Mouse (Mus musculus) ovary, postnatal 10 days (tissue): Measurements from ENCODE around the gene Ccl17.

ENCODE experiments used
- DNase-seq: peaks from one replicate; pipeline ENCODE4 v3.0.0; 2022; ENCODE audit warnings: low spot score

Gene Ccl17

DNA sequence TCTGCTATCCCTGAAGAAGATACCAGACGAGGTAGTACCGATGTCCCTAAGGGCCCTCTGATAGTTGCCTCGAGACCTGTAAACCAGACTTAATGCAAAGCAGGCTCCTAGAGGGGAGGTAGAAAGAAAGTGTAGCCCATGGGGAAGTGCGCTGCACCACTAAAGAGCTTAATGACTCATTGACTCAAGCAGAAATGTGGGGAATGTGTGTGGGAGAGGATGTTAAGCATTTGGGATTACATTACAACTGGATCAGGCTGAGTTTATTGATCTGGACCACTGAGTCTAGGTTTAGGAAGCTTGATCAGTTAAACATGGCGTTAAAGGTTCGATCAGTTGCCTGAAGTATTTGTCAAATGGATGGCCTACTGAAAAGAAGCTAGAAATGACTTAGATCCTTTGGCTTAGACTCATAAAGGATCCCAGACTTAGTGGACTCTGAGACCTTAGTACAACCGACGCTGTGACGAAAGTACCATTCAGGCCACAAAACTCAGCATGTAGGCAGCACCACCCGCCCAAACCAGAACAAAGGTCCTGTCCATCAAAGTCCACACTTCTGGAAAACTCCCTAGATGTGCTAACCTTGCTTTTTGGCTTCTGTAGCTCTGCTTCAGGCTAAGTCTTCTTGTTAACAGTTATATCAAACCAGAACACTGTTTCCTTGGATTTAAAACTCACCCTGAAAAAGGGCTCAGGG lies 20.8 kb upstream of the Ccl17 start:
- DNase-seq, result no peak

DNA sequence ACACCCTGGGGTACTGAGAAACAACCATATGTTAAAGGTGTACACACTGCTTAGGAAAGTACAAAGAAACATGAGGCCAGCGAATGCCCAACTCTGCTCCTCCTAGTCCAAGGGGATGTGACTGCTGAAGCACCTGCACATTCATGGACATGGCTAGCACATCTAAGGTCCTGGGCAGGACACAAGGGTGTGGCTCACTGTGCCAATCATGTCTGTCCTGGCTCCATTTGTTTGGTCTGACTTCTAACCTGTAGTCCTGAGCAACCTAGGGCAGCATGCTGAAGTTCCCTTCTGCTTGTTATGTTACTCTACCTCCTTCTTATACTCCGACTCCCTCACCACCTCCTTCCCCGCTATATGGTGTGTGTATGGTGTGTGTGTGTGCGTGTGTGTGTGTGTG lies 15.9 kb upstream of the Ccl17 start:
- DNase-seq, result no peak

- DNase-seq, result no peak
Observed at GRCm38 (mm10) chr8:94794782-94795181, 15.5 kb upstream of the Ccl17 start.

DNA sequence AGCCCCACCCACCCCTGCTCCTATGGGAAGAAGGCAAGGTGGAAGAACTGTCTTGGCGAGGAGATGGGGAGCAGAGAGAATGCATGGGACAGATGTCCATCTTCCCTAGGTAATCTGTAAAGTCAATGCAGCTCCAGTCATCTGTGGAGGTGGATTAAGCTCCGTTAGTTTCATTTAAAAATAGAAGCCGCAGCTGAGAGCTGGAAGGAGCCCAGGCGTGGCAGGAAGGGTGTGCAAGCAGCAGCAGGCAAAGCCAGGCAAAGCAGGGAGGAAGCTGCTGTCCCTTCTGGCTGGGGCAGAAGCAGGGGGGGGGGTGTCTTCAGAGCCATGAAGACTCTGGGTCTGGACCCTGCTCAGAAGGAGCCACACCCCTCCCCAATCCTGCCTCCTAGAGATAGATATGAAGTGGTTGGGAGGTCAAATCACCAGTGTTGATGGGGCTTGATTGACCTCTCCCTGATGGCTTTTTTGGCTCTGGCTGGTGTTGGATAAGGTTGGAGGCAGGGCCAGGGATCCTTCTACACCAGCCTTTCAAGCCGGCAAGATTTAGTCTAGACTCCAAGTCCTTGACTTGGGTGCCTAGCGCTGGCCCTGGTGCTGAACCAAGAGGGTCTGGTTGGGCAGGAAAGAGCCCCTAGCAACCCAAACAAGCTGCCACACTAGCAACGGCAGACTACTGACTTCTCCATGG lies 9.8 kb upstream of the Ccl17 start:
- no peak for DNase-seq

GRCm38 (mm10) chr8:94801293-94802095 lies 8.8 kb upstream of the Ccl17 start:
- DNase-seq, result no peak

DNA sequence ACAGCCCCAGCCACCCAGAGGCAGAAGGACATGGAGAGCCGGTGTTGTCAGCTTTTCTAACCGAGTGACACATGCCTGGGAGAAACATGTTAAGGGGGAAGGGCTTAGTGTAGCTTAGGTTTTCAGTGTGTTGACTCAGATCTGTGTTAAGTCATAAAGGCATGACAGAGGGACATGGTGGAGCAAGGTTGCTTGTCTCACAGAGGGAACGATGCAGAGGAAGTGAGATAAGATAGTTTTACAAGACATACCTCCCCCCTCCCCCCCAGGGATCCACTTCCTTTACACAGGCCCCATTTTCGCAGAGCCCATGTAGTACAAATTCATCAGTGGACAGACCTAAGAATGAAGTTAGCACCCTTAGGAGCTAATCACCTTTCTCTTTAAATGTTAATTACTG lies 7.9 kb upstream of the Ccl17 start:
- DNase-seq, result no peak

GRCm38 (mm10) chr8:94803551-94803950 lies 6.7 kb upstream of the Ccl17 start:
- no peak for DNase-seq

DNA sequence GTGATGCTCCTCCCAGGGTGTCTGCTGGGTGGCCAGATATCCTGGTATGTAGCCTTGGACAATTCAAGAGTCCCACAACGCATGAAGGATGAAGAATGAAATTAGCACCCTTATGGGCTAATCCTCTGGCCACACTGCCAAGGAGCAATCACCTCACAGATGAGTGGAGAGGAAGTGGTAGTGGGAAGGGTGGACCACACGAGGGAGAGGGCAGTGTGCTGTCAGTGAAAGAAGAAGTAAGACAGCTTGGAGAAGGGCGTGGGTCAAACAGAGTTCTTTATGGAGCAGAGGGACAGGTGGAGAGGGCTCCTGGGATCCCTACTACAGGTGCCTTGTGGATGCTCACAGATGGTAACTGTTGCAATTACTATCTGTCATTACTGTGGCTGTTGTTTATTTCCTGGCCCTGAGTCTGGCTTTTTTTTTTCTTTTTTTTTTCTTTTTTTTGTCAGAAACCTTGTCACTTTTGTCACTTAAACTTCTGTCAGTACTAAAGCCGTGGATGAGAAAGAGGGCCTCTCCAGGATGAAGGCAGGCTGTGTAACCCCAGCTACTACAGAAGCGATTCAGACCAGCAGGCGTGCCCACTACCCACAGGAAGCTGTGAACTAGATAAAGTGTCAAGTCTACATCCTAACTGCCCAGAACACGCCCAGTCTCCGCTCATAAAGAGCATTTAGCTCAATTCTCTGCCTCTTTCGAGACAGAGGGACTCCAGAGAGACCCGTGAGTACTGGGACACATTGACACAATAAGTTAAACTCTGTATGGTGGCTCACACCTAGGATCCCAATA lies 5.5 kb upstream of the Ccl17 start:
- DNase-seq, result no peak

- DNase-seq, result no peak
Observed at GRCm38 (mm10) chr8:94805811-94806210, 4.4 kb upstream of the Ccl17 start.

DNA sequence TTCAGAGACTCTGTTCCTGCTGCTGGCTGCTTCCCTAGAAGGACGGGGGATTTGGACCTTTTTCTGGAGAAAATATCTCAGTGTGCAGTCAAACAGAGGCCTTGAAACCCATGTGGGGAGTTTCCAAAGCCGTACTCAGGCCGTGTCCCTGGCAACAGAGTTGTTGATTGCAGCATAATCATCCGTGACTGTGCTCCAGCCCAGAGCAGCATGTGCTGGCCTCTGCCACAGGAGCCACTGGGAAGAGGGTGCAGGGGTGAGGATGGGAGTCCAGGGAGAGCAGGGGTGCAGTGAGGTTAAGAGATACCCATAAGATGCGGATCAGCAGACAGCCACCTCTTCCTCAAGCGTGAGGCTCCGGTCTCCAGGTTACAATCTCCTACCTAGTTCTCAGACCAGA lies 2.7 kb upstream of the Ccl17 start:
- DNase-seq, result no peak

GRCm38 (mm10) chr8:94808372-94808771 lies 1.9 kb upstream of the Ccl17 start:
- DNase-seq, result no peak

DNA sequence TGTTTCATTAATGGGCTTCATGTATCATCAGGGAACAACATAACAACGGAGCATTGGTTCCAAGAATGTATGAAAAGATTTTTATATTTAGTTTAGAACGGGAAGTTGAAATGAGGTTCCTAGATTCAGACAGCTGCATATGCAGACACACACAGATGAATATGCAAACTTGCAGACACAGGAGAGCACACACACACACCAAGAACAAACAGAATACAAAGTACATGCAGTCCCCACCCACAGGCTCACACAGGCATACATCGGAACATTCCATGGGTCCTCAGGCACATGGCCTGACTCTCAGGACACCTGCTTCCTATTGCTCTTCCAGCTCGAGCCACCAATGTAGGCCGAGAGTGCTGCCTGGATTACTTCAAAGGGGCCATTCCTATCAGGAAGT lies 602 bp downstream of the Ccl17 start:
- DNase-seq, result no peak

GRCm38 (mm10) chr8:94811654-94812053 lies 1.4 kb downstream of the Ccl17 start:
- no peak for DNase-seq

DNA sequence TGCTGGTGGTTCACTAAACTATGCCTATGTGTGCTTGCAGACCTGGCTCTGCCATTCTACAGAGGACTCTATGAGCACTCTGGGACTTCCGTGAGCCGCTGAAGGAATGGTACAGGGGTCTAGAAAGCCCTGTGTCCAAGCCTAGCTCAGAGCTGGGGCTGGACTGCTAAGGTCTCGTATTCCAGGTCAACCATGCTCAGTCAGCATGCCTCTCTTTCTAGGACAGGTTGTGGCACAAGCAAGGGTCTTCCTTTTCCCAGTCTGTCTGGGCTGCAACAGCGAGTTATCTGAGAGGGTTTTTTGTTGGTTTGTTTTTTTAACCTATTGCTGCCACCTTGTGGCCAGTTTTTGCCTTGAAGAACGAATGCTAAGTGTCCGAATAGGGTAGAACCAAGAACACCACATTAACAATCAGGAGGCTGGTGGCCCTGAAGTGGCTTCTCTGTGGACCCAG lies 2.4 kb downstream of the Ccl17 start:
- DNase-seq, result peak; percentile 73

- no peak for DNase-seq
Observed at GRCm38 (mm10) chr8:94814556-94814955, 4.3 kb downstream of the Ccl17 start.

GRCm38 (mm10) chr8:94817933-94818332 lies 7.7 kb downstream of the Ccl17 start:
- DNase-seq, result no peak

- DNase-seq, result no peak
Observed at GRCm38 (mm10) chr8:94819671-94820179, 9.5 kb downstream of the Ccl17 start.

- DNase-seq, result no peak
Observed at GRCm38 (mm10) chr8:94820553-94820952, 10.3 kb downstream of the Ccl17 start.

- no peak for DNase-seq
Observed at GRCm38 (mm10) chr8:94821381-94821780, 11.1 kb downstream of the Ccl17 start.

DNA sequence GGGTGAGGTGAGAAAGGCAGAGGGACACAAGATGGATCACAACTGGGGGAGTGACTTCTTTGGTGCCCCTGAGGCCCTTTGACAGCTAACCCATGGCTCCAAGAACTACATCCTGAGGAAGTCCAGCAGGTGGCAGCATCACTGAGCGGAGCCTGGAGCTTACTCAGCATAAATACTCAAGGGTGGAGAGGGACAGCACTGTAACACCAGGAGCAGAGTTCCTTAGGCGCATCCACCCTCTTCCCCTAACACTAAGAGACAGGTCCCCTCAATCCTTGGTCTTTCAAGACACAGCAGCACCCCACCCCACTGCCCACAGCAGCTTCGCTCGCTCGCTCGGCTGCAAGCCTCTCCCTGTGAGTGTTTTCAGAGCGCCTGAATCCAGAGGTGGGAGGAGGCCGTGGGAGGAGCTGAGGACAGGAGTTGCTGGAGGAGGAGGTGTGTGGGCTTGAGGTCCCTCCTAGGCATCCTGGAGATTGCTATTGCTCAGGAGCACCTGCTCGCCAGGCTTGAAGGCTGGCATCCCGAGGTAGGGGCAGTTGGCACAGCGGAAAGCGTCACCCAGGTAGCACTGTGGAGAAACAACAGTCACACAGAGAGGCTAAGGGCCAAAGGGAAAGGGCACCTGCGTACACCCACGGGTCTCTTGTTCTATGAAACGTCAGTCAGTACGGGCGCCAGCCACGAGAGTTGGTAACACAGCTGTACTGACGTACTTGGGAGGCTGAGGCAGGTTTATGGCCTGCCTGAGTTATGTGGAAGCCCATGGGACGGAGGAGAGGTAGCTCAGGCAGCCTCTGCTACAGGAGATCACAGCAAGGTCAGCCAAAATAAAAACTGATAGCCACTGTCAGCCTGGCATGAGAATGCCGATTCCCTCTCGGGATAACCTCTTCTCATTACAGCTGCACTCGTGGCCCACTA lies 12.6 kb downstream of the Ccl17 start:
- no peak for DNase-seq

DNA sequence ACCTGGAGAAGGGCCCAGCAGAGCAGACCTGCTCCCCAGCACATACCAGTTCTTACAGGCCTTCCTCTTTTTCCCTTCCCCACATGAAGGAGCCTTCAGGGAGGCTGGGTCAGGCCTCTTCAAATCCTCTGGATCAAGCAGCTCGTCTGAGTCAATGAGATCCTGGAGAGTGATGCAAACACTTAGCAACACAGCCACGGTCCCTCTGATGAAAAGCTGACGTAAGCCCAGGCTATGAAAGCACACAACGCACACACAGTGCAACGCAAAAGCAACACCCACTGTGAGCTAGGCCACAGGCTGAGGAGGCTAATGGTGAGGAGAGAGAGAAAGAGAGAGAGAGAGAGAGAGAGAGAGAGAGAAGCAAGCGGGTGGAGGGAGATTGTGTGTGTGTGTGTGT lies 14.9 kb downstream of the Ccl17 start:
- no peak for DNase-seq
